Mouse (Mus musculus) liver, embryonic 14.5 days (tissue): ENCODE measurements at regions not wholly inside any gene's neighbourhood (a gene's known extent, or its start where the extent isn't known, plus 50 kb on each side); places are given as distances from the start of the nearest gene placed in this dataset.

Experiments used
- ATAC-seq: fragments of 200-750 bp; cut with Nextera tagmentation; 2 replicates; pipeline ENCODE4 v1.8.0; 2017; ENCODE audit warnings: moderate number of reproducible peaks, mild to moderate bottlenecking, moderate library complexity; ENCODE audit not compliant: insufficient read depth
- DNase-seq, 3 experiments: peaks; one replicate each; pipeline ENCODE4 v3.0.0-alpha.2; 2012 to 2013; ENCODE audit warnings: low read depth in 3 of 3, low spot score in 3 of 3
- H3K27ac ChIP-seq: fragments of 300-500 bp; sonication (generic); 2 replicates; pipeline ENCODE4 v1.5.1; 2014; ENCODE audit warnings: moderate library complexity, mild to moderate bottlenecking, control low read depth, inconsistent platforms
- H3K27me3 ChIP-seq: fragments of 300-500 bp; sonication (generic); 2 replicates; pipeline ENCODE4 v1.6.1; 2014; ENCODE audit warnings: mild to moderate bottlenecking, low read length, moderate library complexity; ENCODE audit not compliant: control insufficient read depth, insufficient read depth
- H3K36me3 ChIP-seq: fragments of 300-500 bp; sonication (generic); replicated peaks from 2 replicates; pipeline ENCODE4 v1.6.1; 2014; ENCODE audit warnings: low read depth; ENCODE audit not compliant: control insufficient read depth, insufficient read depth
- H3K4me1 ChIP-seq, 2 experiments: fragments of 200-500 bp in 1 of 2; fragments of 300-500 bp in 1 of 2; sonication (generic) in 1 of 2; replicated peaks; 2 replicates each; pipeline ENCODE4 v1.6.1; 2012 to 2014; ENCODE audit warnings: antibody characterized with exemption in 1 of 2, inconsistent platforms in 1 of 2, low read length in 1 of 2; ENCODE audit not compliant: control insufficient read depth in 2 of 2, insufficient read depth in 2 of 2
- H3K4me2 ChIP-seq: fragments of 300-500 bp; sonication (generic); 2 replicates; pipeline ENCODE4 v1.6.1; 2014; ENCODE audit warnings: low read depth, mild to moderate bottlenecking, control low read depth, moderate library complexity
- H3K4me3 ChIP-seq, 2 experiments: fragments of 200-500 bp in 1 of 2; fragments of 300-500 bp in 1 of 2; sonication (generic) in 1 of 2; 2 replicates each; pipeline ENCODE4 v1.5.1; 2012 to 2014; ENCODE audit warnings: low read depth in 2 of 2, low read length in 2 of 2, mild to moderate bottlenecking in 2 of 2, control low read depth in 1 of 2, inconsistent platforms in 1 of 2, moderate library complexity in 1 of 2; ENCODE audit not compliant: insufficient read depth in 1 of 2
- H3K9ac ChIP-seq: fragments of 300-500 bp; sonication (generic); replicated peaks from 2 replicates; pipeline ENCODE4 v1.6.1; 2014; ENCODE audit warnings: mild to moderate bottlenecking, control low read depth, moderate library complexity
- H3K9me3 ChIP-seq: fragments of 300-500 bp; sonication (generic); 2 replicates; pipeline ENCODE4 v1.6.1; 2016; ENCODE audit warnings: low read length, mixed read lengths; ENCODE audit not compliant: control insufficient read depth
- CTCF ChIP-seq: IDR thresholded peaks from 2 replicates; pipeline ENCODE4 v1.5.1; 2016; ENCODE audit warnings: antibody characterized with exemption, low read depth, control low read depth
- EP300 ChIP-seq: IDR thresholded peaks from 2 replicates; pipeline ENCODE4 v1.6.1; 2016; ENCODE audit warnings: antibody characterized with exemption, low read depth
- WGBS: fragments of 180-500 bp; shearing (Covaris S2); extraction: QIAGEN DNeasy Blood & Tissue Kit; methylation state at CpG from one replicate; pipeline ENCODE4 v1.1.7; 2014; ENCODE audit not compliant: insufficient replicate concordance; 5-methylcytosine and 5-hydroxymethylcytosine counted together

GRCm38 (mm10) chr8:34385806-34386439, 274.4 kb upstream of the Gm10131 start:
- Histone ChIP-seq H3K27me3 (no peaks in the 10 kb centered on the region), H3K4me1 (no peaks in the 10 kb centered on the region), H3K4me3 (no peak overlapping the region), H3K36me3 (no peaks in the 10 kb centered on the region), H3K9ac (no peak overlapping the region), H3K27ac (no peak overlapping the region), H3K4me2 (no peak overlapping the region), H3K9me3 (no peaks in the 10 kb centered on the region)
- 53% methylated on average over 10 of the region's 10 CpGs for WGBS
- ATAC-seq (no peak), DNase-seq (no peak)
- TF ChIP-seq EP300 (no peak), CTCF (no peak)

- TF ChIP-seq EP300 (no peak), CTCF (no peak)
- H3K27ac ChIP-seq: no peak overlapping the region
- no peaks in the 10 kb centered on the region for H3K4me1 ChIP-seq
- DNase-seq (no peak), ATAC-seq (no peak)
- H3K27me3 ChIP-seq: no peaks in the 10 kb centered on the region
- no peak overlapping the region for H3K4me2 ChIP-seq
- 73% methylated on average over 19 of the region's 19 CpGs for WGBS
- no peaks in the 10 kb centered on the region for H3K9me3 ChIP-seq
- no peaks in the 10 kb centered on the region for H3K36me3 ChIP-seq
- H3K9ac ChIP-seq: no peak overlapping the region
- no peak overlapping the region for H3K4me3 ChIP-seq
Measured at GRCm38 (mm10) chr8:34380615-34381014, 269.1 kb upstream of the Gm10131 start.

GRCm38 (mm10) chr8:34377154-34377553, 265.6 kb upstream of the Gm10131 start:
- Histone ChIP-seq H3K9ac (no peak overlapping the region), H3K4me3 (no peak overlapping the region), H3K27ac (no peak overlapping the region), H3K27me3 (no peaks in the 10 kb centered on the region), H3K9me3 (no peaks in the 10 kb centered on the region), H3K36me3 (no peaks in the 10 kb centered on the region), H3K4me2 (no peak overlapping the region), H3K4me1 (no peaks in the 10 kb centered on the region)
- no peak for TF ChIP-seq CTCF
- TF ChIP-seq EP300: no peak
- 39% methylated on average over 3 of the region's 3 CpGs for WGBS
- DNase-seq: no peak
- no peak for ATAC-seq

GRCm38 (mm10) chr8:34374242-34374641, 262.7 kb upstream of the Gm10131 start:
- no peak for TF ChIP-seq CTCF
- no peak for TF ChIP-seq EP300
- H3K27me3 ChIP-seq: no peaks in the 10 kb centered on the region
- DNase-seq: no peak
- ATAC-seq: no peak
- no peak overlapping the region for H3K27ac ChIP-seq
- no peaks in the 10 kb centered on the region for H3K9me3 ChIP-seq
- H3K9ac ChIP-seq: no peak overlapping the region
- no peaks in the 10 kb centered on the region for H3K36me3 ChIP-seq
- H3K4me3 ChIP-seq: no peak overlapping the region
- no peaks in the 10 kb centered on the region for H3K4me1 ChIP-seq
- 73% methylated on average over 9 of the region's 9 CpGs for WGBS
- H3K4me2 ChIP-seq: no peak overlapping the region

- no peaks in the 10 kb centered on the region for H3K36me3 ChIP-seq
- H3K9ac ChIP-seq: no peak overlapping the region
- ATAC-seq: no peak
Measured at GRCm38 (mm10) chr8:34372666-34372980, 261.1 kb upstream of the Gm10131 start.

More at GRCm38 (mm10) chr8:34372666-34372980, 261.1 kb upstream of the Gm10131 start:
- H3K9me3 ChIP-seq: no peaks in the 10 kb centered on the region
- no peak for DNase-seq
- TF ChIP-seq CTCF: no peak
- no peak for TF ChIP-seq EP300
- H3K4me1 ChIP-seq: no peaks in the 10 kb centered on the region
- no peak overlapping the region for H3K27ac ChIP-seq
- WGBS: 60% methylated on average over 6 of the region's 6 CpGs
- no peaks in the 10 kb centered on the region for H3K27me3 ChIP-seq
- H3K4me3 ChIP-seq: no peak overlapping the region
- H3K4me2 ChIP-seq: no peak overlapping the region
